Mouse (Mus musculus) adrenal gland, postnatal 10 days (tissue): ENCODE results near the gene Olfr455. TPM values are rescaled to one million over a fixed set of nuclear protein-coding genes. Genes with fewer than 3 reads are reported as not detected.

ENCODE experiments used
- DNase-seq: peaks from one replicate; pipeline ENCODE4 v3.0.0; 2021; ENCODE audit warnings: mixed read lengths
- total RNA-seq, 2 experiments: library from RNA; stranded (reverse); gene quantifications; 2 replicates each; pipeline ENCODE4 v1.2.3; 2021

Gene Olfr455
- total RNA-seq, 2 experiments from 2014 or later, result not detected

GRCm38 (mm10) chr6:42487114-42487513, 60.3 kb downstream of the Olfr455 start, which contains the start of gene Olfr456:
Olfr456 (minus strand) TSS chr6:42487214.
- DNase-seq, result no peak

Other genes starting within 250 kb of the Olfr455 start
- 1 to 10 TPM in 1 of 2 experiments, under 1 TPM in 1; 0.81 to 1.2 TPM for gene Fam131b, start 222.9 kb downstream of the Olfr455 start, total RNA-seq
- 100 to 1,000 TPM in 1 of 2 experiments, 10 to 100 TPM in 1; 73.1 to 112 TPM for gene Zyx, start 198.0 kb downstream of the Olfr455 start, total RNA-seq
- gene Epha1, start 174.3 kb downstream of the Olfr455 start, total RNA-seq, result 1 to 10 TPM; 2.8 to 8.6 TPM
- gene Tas2r143, start 147.3 kb downstream of the Olfr455 start, total RNA-seq, result 1 to 10 TPM; 1.0 to 1.9 TPM
- gene Tas2r135, start 142.2 kb downstream of the Olfr455 start, total RNA-seq, result 1 to 10 TPM in 1 of 2 experiments, under 1 TPM in 1; 0.99 to 2.0 TPM
- gene Tas2r126, start 113.1 kb downstream of the Olfr455 start, total RNA-seq, result 1 to 10 TPM in 1 of 2 experiments, under 1 TPM in 1; 0.48 to 1.3 TPM
- gene Olfr458, start 82.4 kb downstream of the Olfr455 start, total RNA-seq, result not detected
- not detected for gene Olfr457, start 71.3 kb downstream of the Olfr455 start, total RNA-seq
- not detected for gene Olfr456, start 60.4 kb downstream of the Olfr455 start, total RNA-seq
- gene Tcaf3, start 50.1 kb upstream of the Olfr455 start, total RNA-seq, result not detected
- gene Tcaf2, start 97.7 kb upstream of the Olfr455 start, total RNA-seq, result 1 to 10 TPM; 7.8 to 8.9 TPM
- 10 to 100 TPM; 44.3 to 48.2 TPM for gene Tcaf1, start 162.5 kb upstream of the Olfr455 start, total RNA-seq
- gene Olfr453, start 191.8 kb upstream of the Olfr455 start, total RNA-seq, result not detected
- gene Olfr38, start 208.8 kb upstream of the Olfr455 start, total RNA-seq, result not detected
- not detected for gene Olfr452, start 237.5 kb upstream of the Olfr455 start, total RNA-seq